Mouse (Mus musculus) kidney, adult 2 months (tissue): Measurements from ENCODE around the gene B3gnt2. TPM values are rescaled to one million over a fixed set of nuclear protein-coding genes. Genes with fewer than 3 reads are reported as not detected.

Experiments
- DNase-seq: peaks from one replicate; pipeline ENCODE4 v3.0.0; 2021
- H3K27ac ChIP-seq: fragments of 200-500 bp; 2 replicates; pipeline ENCODE4 v1.5.1; 2012; ENCODE audit warnings: low read depth, low read length, control low read depth, inconsistent platforms; ENCODE audit not compliant: insufficient read depth
- H3K27me3 ChIP-seq: fragments of 200-500 bp; replicated peaks from 2 replicates; pipeline ENCODE4 v1.6.1; 2012; ENCODE audit warnings: mild to moderate bottlenecking, moderate library complexity, low read length, inconsistent platforms; ENCODE audit not compliant: control insufficient read depth, insufficient read depth
- H3K36me3 ChIP-seq: fragments of 200-500 bp; 2 replicates; pipeline ENCODE4 v1.6.1; 2012; ENCODE audit warnings: mild to moderate bottlenecking, moderate library complexity, low read length, inconsistent platforms; ENCODE audit not compliant: control insufficient read depth, insufficient read depth
- H3K4me1 ChIP-seq: fragments of 200-500 bp; 2 replicates; pipeline ENCODE4 v1.6.1; 2011; ENCODE audit warnings: low read length; ENCODE audit not compliant: control insufficient read depth, insufficient read depth
- H3K4me3 ChIP-seq: fragments of 200-500 bp; 2 replicates; pipeline ENCODE4 v1.5.1; 2011; ENCODE audit warnings: mild to moderate bottlenecking, low read depth, low read length, control low read depth; ENCODE audit not compliant: insufficient read depth
- CTCF ChIP-seq: fragments of 200-500 bp; conservative IDR thresholded peaks from 2 replicates; pipeline ENCODE4 v1.5.1; 2011; ENCODE audit warnings: low read depth, mild to moderate bottlenecking, control low read depth, low read length, moderate library complexity, mixed read lengths; ENCODE audit not compliant: insufficient read depth, insufficient read length
- POLR2A ChIP-seq: fragments of 200-500 bp; IDR thresholded peaks from one replicate; pipeline ENCODE4 v1.6.1; 2011; ENCODE audit warnings: low read depth, low read length, control low read depth
- WGBS: fragments of 180-500 bp; shearing (Covaris S2); methylation state at CpG from one replicate; pipeline ENCODE4 v1.1.7; 2018; 5-methylcytosine and 5-hydroxymethylcytosine counted together
- polyA plus RNA-seq: library from polyadenylated mRNA; depleted of rRNA; stranded (reverse); fragments of >200 nt; gene quantifications from 2 replicates; pipeline ENCODE4 v1.2.3, GENCODE M21; 2012

The B3gnt2 gene
- polyA plus RNA-seq, 1 experiment = 21.0 TPM

DNA sequence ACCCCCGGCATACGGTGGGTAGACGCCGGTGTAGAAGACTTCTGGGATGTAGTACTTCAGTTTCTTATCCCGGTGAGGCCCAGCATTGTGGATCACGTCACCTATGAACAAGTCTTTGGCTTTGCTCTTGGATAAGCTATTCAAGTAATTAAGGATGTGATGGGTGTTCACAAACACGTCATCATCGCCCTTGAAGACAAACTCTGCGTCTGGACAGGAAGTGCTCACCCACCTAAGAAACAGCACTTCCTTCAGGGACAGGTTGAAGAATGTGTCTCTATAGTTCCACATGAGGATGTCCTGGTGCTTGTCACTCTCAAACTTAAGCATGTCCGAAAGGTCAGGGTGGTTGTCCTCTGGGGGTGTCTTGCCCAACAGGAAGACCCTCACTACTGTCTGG, 24.5 kb downstream of the B3gnt2 start:
- Histone ChIP-seq H3K4me3 (no peak overlapping the region), H3K4me1 (peaks cover 12% of the 10 kb centered on the region), H3K27ac (no peak overlapping the region), H3K36me3 (no peaks in the 10 kb centered on the region; the same call in 1 of the 2 replicates), H3K27me3 (no peaks in the 10 kb centered on the region)
- DNase-seq = no peak
- 80% methylated on average over 10 of the region's 10 CpGs for WGBS
- TF ChIP-seq CTCF (no peak), POLR2A (no peak)

DNA sequence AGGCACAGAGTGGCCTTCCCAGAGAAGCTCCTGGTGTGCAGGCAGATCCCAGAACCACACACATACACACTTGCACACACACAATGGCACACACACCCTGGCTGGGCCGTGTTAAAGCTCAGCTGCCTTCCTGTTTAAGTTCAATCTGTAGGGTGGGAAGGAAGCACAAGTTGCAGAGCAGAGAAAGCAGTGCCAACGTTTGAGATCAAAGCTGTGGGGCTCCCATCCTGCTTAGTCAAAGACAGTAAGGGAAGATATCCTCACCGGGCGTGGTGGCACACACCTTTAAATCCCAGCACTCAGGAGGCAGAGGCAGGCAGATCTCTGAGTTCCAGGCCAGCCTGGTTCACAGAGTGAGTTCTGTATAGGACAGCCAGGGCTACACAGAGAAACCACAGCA, 28.2 kb downstream of the B3gnt2 start:
- DNase-seq = no peak
- Histone ChIP-seq H3K4me1 (no peaks in the 10 kb centered on the region), H3K4me3 (no peak overlapping the region), H3K27ac (0 out of 2 replicates have a peak overlapping the region, but pooled peaks have one; percentile 5), H3K36me3 (no peaks in the 10 kb centered on the region; the same call in none of the 2 replicates), H3K27me3 (no peaks in the 10 kb centered on the region)
- 61% methylated on average over 4 of the region's 4 CpGs for WGBS
- TF ChIP-seq POLR2A (no peak), CTCF (no peak)

DNA sequence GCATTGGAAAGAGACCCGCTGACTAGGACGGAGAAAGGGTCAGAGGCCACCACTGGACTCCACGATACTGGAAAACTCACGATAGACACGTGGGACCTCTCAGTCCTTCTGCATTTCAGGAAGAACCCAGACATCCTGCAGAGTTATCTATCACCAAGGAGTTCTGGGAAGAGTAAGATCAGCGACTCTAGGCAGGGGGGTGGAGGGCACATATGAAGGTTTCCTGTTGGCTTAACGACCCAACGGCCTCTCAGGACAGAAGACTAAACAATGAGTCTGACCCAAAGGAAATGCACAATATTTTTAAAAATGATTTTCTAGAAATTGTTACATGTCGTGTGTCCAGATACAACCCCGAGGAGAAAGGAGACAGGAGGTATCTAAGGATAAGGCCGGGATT, 28.8 kb downstream of the B3gnt2 start:
- Histone ChIP-seq H3K27me3 (no peaks in the 10 kb centered on the region), H3K4me3 (no peak overlapping the region), H3K4me1 (no peaks in the 10 kb centered on the region), H3K36me3 (no peaks in the 10 kb centered on the region; the same call in none of the 2 replicates), H3K27ac (no peak overlapping the region)
- TF ChIP-seq POLR2A = no peak
- no peak for TF ChIP-seq CTCF
- 73% methylated on average over 11 of the region's 11 CpGs for WGBS
- DNase-seq = peak; percentile 35

DNA sequence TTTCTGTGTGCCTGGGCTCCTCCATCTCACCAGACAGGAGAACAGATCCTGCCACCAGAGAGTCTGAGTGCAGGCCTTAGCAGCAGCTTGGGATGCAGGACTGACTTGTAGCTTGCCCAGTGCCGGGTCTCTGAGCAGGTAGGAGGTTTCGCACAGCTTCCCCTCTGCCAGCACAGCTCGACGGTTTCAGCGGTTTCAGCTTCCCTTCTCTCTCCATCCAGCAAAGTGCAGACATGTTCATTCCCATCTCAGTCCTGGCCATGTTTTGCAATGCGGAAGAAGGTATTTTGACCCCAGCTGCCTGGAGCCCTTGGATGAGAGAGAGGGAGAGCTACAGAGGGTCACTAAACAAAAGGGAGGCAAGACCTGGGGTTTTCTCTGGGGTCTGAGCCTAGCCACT, 30.1 kb downstream of the B3gnt2 start:
- no peak for DNase-seq
- Histone ChIP-seq H3K4me3 (no peak overlapping the region), H3K36me3 (no peaks in the 10 kb centered on the region; the same call in none of the 2 replicates), H3K27me3 (no peaks in the 10 kb centered on the region), H3K27ac (no peak overlapping the region), H3K4me1 (no peaks in the 10 kb centered on the region; the same call in 1 of the 2 replicates)
- TF ChIP-seq POLR2A (no peak), CTCF (no peak)
- 66% methylated on average over 6 of the region's 6 CpGs for WGBS

DNA sequence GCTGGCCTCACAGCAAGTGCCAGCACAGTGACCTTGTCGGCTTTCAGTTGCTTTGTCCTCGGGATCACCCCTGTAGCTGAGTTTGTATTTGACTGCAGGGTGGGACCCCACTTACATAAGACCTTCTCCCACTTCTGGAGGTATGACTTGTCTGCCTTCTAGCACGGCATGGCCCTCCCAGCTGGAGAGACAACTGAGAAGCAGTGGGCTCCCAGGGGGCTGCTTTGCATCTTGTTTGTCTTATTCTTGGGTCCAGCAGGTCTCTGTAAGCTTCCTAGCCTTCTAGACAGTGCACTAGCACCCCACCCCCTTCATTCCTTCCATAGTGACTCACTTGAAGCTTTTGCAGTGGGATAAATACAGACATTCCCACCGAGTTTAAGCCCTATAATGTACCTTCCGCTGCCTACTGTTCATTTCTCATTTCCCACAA, 30.6 kb downstream of the B3gnt2 start:
- Histone ChIP-seq H3K36me3 (no peaks in the 10 kb centered on the region; the same call in none of the 2 replicates), H3K27ac (peak overlapping the region; percentile 46; the same call in 1 of the 2 replicates), H3K27me3 (no peaks in the 10 kb centered on the region), H3K4me1 (no peaks in the 10 kb centered on the region; the same call in 1 of the 2 replicates), H3K4me3 (no peak overlapping the region)
- TF ChIP-seq POLR2A (no peak), CTCF (no peak)
- DNase-seq = no peak
- WGBS = 63% methylated on average over 5 of the region's 5 CpGs

DNA sequence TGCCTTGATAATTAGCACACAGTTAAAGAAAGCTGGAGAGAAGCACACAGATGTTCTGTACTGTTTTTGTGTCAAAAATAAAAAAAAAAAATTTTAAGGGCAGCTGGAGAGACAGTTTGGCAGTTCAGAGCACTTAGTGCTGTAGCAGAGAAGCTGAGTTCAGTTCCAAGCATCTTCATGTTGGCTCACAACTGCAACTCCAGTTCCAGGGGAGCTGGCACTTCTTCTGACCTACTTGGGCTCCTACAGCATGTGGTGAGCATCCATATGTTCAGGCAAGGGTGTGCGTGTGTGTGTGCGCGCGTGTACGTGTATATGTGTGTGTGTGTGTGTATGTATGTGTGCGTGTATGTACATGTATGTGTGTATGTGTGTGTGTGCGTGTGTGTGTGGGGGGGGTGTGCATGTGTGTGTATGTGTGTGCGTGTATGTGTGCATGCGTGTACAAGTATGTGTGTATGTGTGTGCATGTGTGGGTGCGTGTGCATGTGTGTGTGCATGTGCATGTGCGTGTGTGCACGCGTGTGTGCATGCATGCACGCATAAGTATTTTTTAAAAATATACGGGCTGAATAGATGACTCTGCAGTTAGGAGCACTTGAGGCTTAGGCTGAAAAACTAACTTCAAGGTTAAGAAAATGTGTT, 31.7 kb downstream of the B3gnt2 start:
- no peaks in the 10 kb centered on the region for H3K27me3 ChIP-seq
- no peak for DNase-seq
- no peaks in the 10 kb centered on the region; the same call in 1 of the 2 replicates for H3K4me1 ChIP-seq
- H3K4me3 ChIP-seq = no peak overlapping the region
- 97% methylated on average over 15 of the region's 15 CpGs for WGBS
- H3K27ac ChIP-seq = no peak overlapping the region
- H3K36me3 ChIP-seq = no peaks in the 10 kb centered on the region; the same call in none of the 2 replicates
- TF ChIP-seq POLR2A (no peak), CTCF (no peak)

DNA sequence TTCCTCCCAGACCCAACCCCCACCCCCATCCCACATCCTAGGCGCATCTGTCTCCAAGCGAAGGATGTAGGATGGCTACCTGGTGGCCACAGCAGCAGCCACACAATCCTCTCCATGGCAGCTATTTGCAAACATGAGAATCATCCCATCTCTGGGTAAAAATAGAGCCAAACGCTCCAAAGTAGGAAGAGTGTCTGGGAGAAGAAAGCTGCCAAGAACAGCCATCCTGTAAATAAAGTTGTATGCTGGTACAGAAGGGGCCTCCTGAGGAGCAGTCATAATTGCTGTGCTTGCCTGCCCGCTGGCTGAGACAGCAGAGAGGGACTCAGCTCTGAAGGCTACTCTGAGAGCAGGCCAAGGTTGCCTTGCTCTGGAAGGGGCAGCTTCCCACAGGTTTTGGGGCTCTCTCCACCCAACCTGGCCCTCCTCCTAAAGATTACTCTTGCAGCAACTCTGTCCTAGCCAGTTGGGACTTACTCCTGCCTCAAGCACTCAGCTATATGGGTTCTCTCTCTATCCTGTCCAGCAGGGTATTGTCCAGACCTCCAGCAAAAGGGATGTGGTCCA, 33.2 kb downstream of the B3gnt2 start:
- Histone ChIP-seq H3K4me3 (no peak overlapping the region), H3K36me3 (no peaks in the 10 kb centered on the region; the same call in 1 of the 2 replicates), H3K27ac (no peak overlapping the region), H3K4me1 (no peaks in the 10 kb centered on the region; the same call in 1 of the 2 replicates), H3K27me3 (no peaks in the 10 kb centered on the region)
- DNase-seq = no peak
- 85% methylated on average over 4 of the region's 4 CpGs for WGBS
- TF ChIP-seq CTCF = no peak
- TF ChIP-seq POLR2A = no peak
